Mouse (Mus musculus): ENCODE data around the gene Rnase10. TPM values are rescaled to one million over a fixed set of nuclear protein-coding genes. Genes with fewer than 3 reads are reported as not detected.

Gene Rnase10
- polyA plus RNA-seq, 2 experiments = not detected

GRCm38 (mm10) chr14:51047846-51048245 is 40.3 kb downstream of the Rnase10 start:
- H3K27me3 ChIP-seq (ENCODE audit: control insufficient read depth, insufficient read depth, low read length) = no peaks in the 10 kb centered on the region
- no peaks in the 10 kb centered on the region for H3K36me3 ChIP-seq (replicated peaks; ENCODE audit: control insufficient read depth, insufficient read depth, low read depth)
- no peaks in the 10 kb centered on the region for H3K9me3 ChIP-seq (ENCODE audit: control insufficient read depth, low read length)
- 11% methylated on average over 5 of the region's 5 CpGs for WGBS (ENCODE audit: insufficient replicate concordance)
- no peak overlapping the region for H3K4me2 ChIP-seq (ENCODE audit: low read depth)
- H3K27ac ChIP-seq = no peak overlapping the region
- no peaks in the 10 kb centered on the region for H3K4me1 ChIP-seq (replicated peaks; ENCODE audit: control insufficient read depth in 2 of 2, insufficient read depth in 2 of 2, low read length in 1 of 2)
- DNase-seq (ENCODE audit: low read depth in 3 of 3, low spot score in 3 of 3) = no peak
- no peak overlapping the region for H3K4me3 ChIP-seq (ENCODE audit: insufficient read depth in 1 of 2, low read depth in 2 of 2, low read length in 2 of 2)
- no peak overlapping the region for H3K9ac ChIP-seq (replicated peaks)
- ATAC-seq (ENCODE audit: insufficient read depth) = no peak
- TF ChIP-seq CTCF (IDR thresholded peaks at IDR 0.05; ENCODE audit: low read depth) (no peak), EP300 (IDR thresholded peaks at IDR 0.05; ENCODE audit: low read depth) (no peak)

- H3K36me3 ChIP-seq (replicated peaks; ENCODE audit: control insufficient read depth, insufficient read depth, low read depth) = no peaks in the 10 kb centered on the region
- TF ChIP-seq EP300 (IDR thresholded peaks at IDR 0.05; ENCODE audit: low read depth) (no peak), CTCF (IDR thresholded peaks at IDR 0.05; ENCODE audit: low read depth) (no peak)
These were observed 42.5 kb downstream of the Rnase10 start, which contains the start of gene Rnase11 for GRCm38 (mm10) chr14:51050063-51050462. TSS of gene Rnase11 (minus strand) at chr14:51050163.

DNA sequence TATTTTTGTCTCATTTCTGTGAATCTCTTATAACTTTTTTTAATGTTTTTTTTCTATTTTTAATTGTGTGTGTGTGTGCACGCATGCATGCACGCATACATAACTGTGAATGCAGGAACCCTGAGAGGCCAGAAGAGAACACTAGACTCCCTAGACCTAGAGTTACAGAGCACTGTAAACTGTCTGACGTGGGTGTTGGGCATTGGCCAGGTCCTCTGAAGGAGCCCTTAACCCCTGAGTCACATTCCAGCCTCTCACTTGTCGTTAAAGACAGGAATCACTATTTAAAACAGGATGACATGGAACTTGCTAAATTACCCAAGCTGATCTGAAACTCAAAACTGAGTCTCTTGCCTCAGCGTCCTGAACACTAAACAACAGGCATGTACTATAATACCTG is 44.4 kb downstream of the Rnase10 start:
- ATAC-seq (ENCODE audit: insufficient read depth) (no peak), DNase-seq (ENCODE audit: low read depth in 3 of 3, low spot score in 3 of 3) (no peak)
- Histone ChIP-seq H3K4me1 (replicated peaks; ENCODE audit: control insufficient read depth in 2 of 2, insufficient read depth in 2 of 2, low read length in 1 of 2) (peaks cover 0 to 5% of the 10 kb centered on the region in 2 experiments; a peak in 2 of 4 replicates), H3K27me3 (ENCODE audit: control insufficient read depth, insufficient read depth, low read length) (no peaks in the 10 kb centered on the region), H3K4me3 (ENCODE audit: insufficient read depth in 1 of 2, low read depth in 2 of 2, low read length in 2 of 2) (no peak overlapping the region), H3K9ac (replicated peaks) (no peak overlapping the region), H3K27ac (no peak overlapping the region), H3K4me2 (ENCODE audit: low read depth) (no peak overlapping the region), H3K36me3 (replicated peaks; ENCODE audit: control insufficient read depth, insufficient read depth, low read depth) (no peaks in the 10 kb centered on the region), H3K9me3 (ENCODE audit: control insufficient read depth, low read length) (no peaks in the 10 kb centered on the region)
- WGBS (ENCODE audit: insufficient replicate concordance) = 58% methylated on average over 5 of the region's 5 CpGs
- no peak for TF ChIP-seq CTCF (IDR thresholded peaks at IDR 0.05; ENCODE audit: low read depth)
- no peak for TF ChIP-seq EP300 (IDR thresholded peaks at IDR 0.05; ENCODE audit: low read depth)

More at GRCm38 (mm10) chr14:51050063-51050462, 42.5 kb downstream of the Rnase10 start, which contains the start of gene Rnase11:
- DNase-seq (ENCODE audit: low read depth in 3 of 3, low spot score in 3 of 3) (no peak), ATAC-seq (ENCODE audit: insufficient read depth) (no peak)
- Histone ChIP-seq H3K9me3 (ENCODE audit: control insufficient read depth, low read length) (no peaks in the 10 kb centered on the region), H3K27me3 (ENCODE audit: control insufficient read depth, insufficient read depth, low read length) (no peaks in the 10 kb centered on the region), H3K4me1 (replicated peaks; ENCODE audit: control insufficient read depth in 2 of 2, insufficient read depth in 2 of 2, low read length in 1 of 2) (peaks cover 0 to 5% of the 10 kb centered on the region in 2 experiments; a peak in 2 of 4 replicates), H3K4me2 (ENCODE audit: low read depth) (no peak within 1 kb of the TSS), H3K9ac (replicated peaks) (no peak within 1 kb of the TSS), H3K4me3 (ENCODE audit: insufficient read depth in 1 of 2, low read depth in 2 of 2, low read length in 2 of 2) (no peak within 1 kb of the TSS), H3K27ac (no peak within 1 kb of the TSS)
- WGBS (ENCODE audit: insufficient replicate concordance) = 42% methylated on average over 2 of the region's 2 CpGs

GRCm38 (mm10) chr14:51053176-51053575 is 45.6 kb downstream of the Rnase10 start:
- ATAC-seq (ENCODE audit: insufficient read depth) (no peak), DNase-seq (ENCODE audit: low read depth in 3 of 3, low spot score in 3 of 3) (no peak)
- Histone ChIP-seq H3K36me3 (replicated peaks; ENCODE audit: control insufficient read depth, insufficient read depth, low read depth) (no peaks in the 10 kb centered on the region), H3K9me3 (ENCODE audit: control insufficient read depth, low read length) (no peaks in the 10 kb centered on the region), H3K9ac (replicated peaks) (no peak overlapping the region), H3K4me3 (ENCODE audit: insufficient read depth in 1 of 2, low read depth in 2 of 2, low read length in 2 of 2) (no peak overlapping the region), H3K4me2 (ENCODE audit: low read depth) (no peak overlapping the region), H3K27ac (no peak overlapping the region), H3K27me3 (ENCODE audit: control insufficient read depth, insufficient read depth, low read length) (no peaks in the 10 kb centered on the region), H3K4me1 (replicated peaks; ENCODE audit: control insufficient read depth in 2 of 2, insufficient read depth in 2 of 2, low read length in 1 of 2) (peaks cover 0 to 10% of the 10 kb centered on the region in 2 experiments; a peak in 3 of 4 replicates)
- TF ChIP-seq CTCF (IDR thresholded peaks at IDR 0.05; ENCODE audit: low read depth) (no peak), EP300 (IDR thresholded peaks at IDR 0.05; ENCODE audit: low read depth) (no peak)
- WGBS (ENCODE audit: insufficient replicate concordance) = 60% methylated on average over 5 of the region's 5 CpGs

DNA sequence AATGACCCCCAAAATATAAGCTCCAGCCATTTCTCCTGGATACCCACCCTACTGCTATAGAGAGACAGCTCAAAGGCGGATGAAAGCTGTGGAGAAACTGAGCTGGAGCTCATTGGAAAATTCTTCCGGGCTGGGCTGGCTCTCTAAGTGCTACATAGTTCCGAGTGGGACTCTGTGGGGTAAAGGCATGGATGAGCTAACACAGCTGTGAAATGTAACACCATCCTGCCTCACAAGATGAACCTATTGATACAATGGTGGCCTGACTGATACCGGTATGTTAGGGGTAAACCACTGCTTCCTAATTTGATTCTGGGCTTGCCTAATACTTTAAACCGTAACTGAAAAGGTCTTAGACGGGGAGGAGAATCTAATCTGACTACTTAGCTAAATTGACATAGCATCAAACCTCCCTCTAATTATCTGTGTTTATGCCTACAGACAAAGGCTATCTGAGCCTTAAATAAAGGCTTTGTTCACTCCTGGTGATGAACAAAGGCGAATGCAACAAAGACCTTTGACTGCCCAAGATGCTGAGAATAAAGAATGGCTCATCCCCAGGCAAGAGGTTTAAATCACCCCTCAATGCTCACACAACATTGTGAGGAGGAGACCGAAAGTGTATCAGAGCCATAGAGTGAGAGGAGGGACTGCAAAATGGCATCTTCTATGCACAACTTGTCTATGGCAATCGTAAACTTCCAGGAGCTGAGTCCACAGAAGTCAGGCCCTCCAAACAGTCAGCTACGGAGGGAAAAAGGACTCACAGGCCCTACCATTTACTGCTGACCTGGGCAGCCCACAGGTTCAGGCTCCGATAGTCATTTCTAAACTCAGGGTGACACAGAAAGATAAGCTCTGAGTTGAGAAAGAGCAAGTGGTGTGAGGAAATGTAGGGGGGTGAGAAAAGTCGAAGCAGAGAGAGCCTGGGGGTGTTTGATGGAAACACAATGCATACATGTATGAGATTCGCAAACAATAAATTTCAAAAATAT is 47.0 kb downstream of the Rnase10 start:
- H3K36me3 ChIP-seq (replicated peaks; ENCODE audit: control insufficient read depth, insufficient read depth, low read depth) = no peaks in the 10 kb centered on the region
- H3K27me3 ChIP-seq (ENCODE audit: control insufficient read depth, insufficient read depth, low read length) = no peaks in the 10 kb centered on the region
- H3K4me1 ChIP-seq (replicated peaks; ENCODE audit: control insufficient read depth in 2 of 2, insufficient read depth in 2 of 2, low read length in 1 of 2) = peaks cover 0 to 10% of the 10 kb centered on the region in 2 experiments; a peak in 3 of 4 replicates
- DNase-seq (ENCODE audit: low read depth in 3 of 3, low spot score in 3 of 3) (no peak), ATAC-seq (ENCODE audit: insufficient read depth) (no peak)
- 48% methylated on average over 13 of the region's 13 CpGs for WGBS (ENCODE audit: insufficient replicate concordance)
- H3K27ac ChIP-seq = no peak overlapping the region
- no peak overlapping the region for H3K4me2 ChIP-seq (ENCODE audit: low read depth)
- no peaks in the 10 kb centered on the region for H3K9me3 ChIP-seq (ENCODE audit: control insufficient read depth, low read length)
- TF ChIP-seq EP300 (IDR thresholded peaks at IDR 0.05; ENCODE audit: low read depth) = no peak
- TF ChIP-seq CTCF (IDR thresholded peaks at IDR 0.05; ENCODE audit: low read depth) = no peak
- H3K9ac ChIP-seq (replicated peaks) = no peak overlapping the region
- H3K4me3 ChIP-seq (ENCODE audit: insufficient read depth in 1 of 2, low read depth in 2 of 2, low read length in 2 of 2) = no peak overlapping the region
